Comparison of ENCODE assay signal across 16 mouse cellular contexts in the genomic region with DNA sequence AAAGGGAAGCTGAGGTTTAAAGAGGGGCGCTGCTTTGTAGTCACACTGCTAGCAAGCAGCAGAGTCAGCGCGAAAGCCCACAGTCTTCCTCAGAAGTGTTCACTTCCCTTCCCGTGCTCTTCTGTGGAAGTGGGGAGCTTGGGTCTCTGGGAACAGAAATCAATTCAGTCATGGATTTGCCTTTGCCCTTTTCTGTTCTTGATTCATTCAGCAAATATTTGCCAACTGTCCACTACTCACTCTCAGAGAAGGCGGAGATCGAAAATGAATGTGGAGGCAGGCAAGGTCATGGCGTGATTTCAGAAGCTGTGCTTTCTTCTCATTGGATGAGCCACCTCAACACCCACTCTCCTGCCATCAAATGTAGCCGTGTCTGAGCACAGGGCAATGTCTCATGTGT. TPM values are rescaled to one million over a fixed set of nuclear protein-coding genes. Genes with fewer than 3 reads are reported as not detected.
DNase-seq lines count a peak whose midpoint lies in the region; ATAC-seq and TF ChIP-seq lines count a peak whose summit lies in the region.
"Had no signal": no experiment of that assay in that cellular context is flagged by ENCODE, and none has a peak within 500 bp of the region (broad histone marks: within the 10 kb centered on the region; RNA-seq: fewer than 3 reads in every experiment).

No protein-coding gene starts in this region.

- TF ChIP-seq CTCF in kidney, postnatal 0 days (IDR thresholded peaks at IDR 0.05; ENCODE audit: low read depth), result no peak
- no peak for TF ChIP-seq CTCF in cerebellum, adult 2 months (IDR thresholded peaks at IDR 0.05; ENCODE audit: borderline replicate concordance, insufficient read depth, low read depth, low read length)

- no peak overlapping the region for H3K9ac ChIP-seq in kidney, postnatal 0 days (ENCODE audit: low read depth, low read length)
- H3K9ac ChIP-seq: embryonic facial prominence, embryonic 15.5 days; heart, embryonic 15.5 days had no signal

- WGBS in kidney, postnatal 0 days, result 86% methylated on average over 8 of the region's 8 CpGs
- 81% methylated on average over 8 of the region's 8 CpGs for WGBS in cerebellum, adult 2 months

- H3K4me3 ChIP-seq in kidney, postnatal 0 days (replicated peaks; ENCODE audit: low read depth, low read length), result no peak overlapping the region
- no peak overlapping the region for H3K4me3 ChIP-seq in cerebellum, adult 2 months (replicated peaks; ENCODE audit: insufficient read depth, low read depth, low read length)
- H3K4me3 ChIP-seq: embryonic facial prominence, embryonic 15.5 days; heart, embryonic 15.5 days had no signal

- TF ChIP-seq POLR2A in cerebellum, adult 2 months (IDR thresholded peaks at IDR 0.05; ENCODE audit: borderline replicate concordance, insufficient read depth, low read length), result no peak

- peak; percentile 85 to 92 for DNase-seq in adrenal gland, adult (ENCODE audit: inconsistent age in 2 of 2, low spot score in 1 of 2)
- DNase-seq in adrenal gland, adult 18-20 months (ENCODE audit: low spot score in 2 of 2), result no peak
- peak; percentile 70 for DNase-seq in adrenal gland, postnatal 14 days
- no peak for DNase-seq in kidney, postnatal 0 days (ENCODE audit: low spot score)
- peak; percentile 57 for DNase-seq in lung, postnatal 25 days (ENCODE audit: low spot score)
- no peak for DNase-seq in cerebellum, adult 2 months
- DNase-seq in frontal cortex, adult 2 months (ENCODE audit: extremely low spot score in 1 of 2, low spot score in 1 of 2), result no peak
- DNase-seq: cerebellum, postnatal 10 days had no signal

- peaks cover 16% of the 10 kb centered on the region for H3K4me1 ChIP-seq in kidney, postnatal 0 days (replicated peaks; ENCODE audit: insufficient read depth, low read length)
- peaks cover 5% of the 10 kb centered on the region; the same call in 1 of the 2 replicates for H3K4me1 ChIP-seq in cerebellum, adult 2 months (ENCODE audit: control insufficient read depth, insufficient read depth, low read length)

- H3K4me2 ChIP-seq in kidney, postnatal 0 days (ENCODE audit: low read length), result no peak overlapping the region
- H3K4me2 ChIP-seq: embryonic facial prominence, embryonic 15.5 days; heart, embryonic 15.5 days had no signal

- H3K9me3 ChIP-seq in kidney, postnatal 0 days (replicated peaks; ENCODE audit: low read length), result no peaks in the 10 kb centered on the region
- H3K9me3 ChIP-seq: embryonic facial prominence, embryonic 15.5 days; heart, embryonic 15.5 days had no signal

- H3K27ac ChIP-seq in kidney, postnatal 0 days, result peak overlapping the region; percentile 86
- no peak overlapping the region for H3K27ac ChIP-seq in cerebellum, adult 2 months (ENCODE audit: insufficient read depth, low read length)
- H3K27ac ChIP-seq: embryonic facial prominence, embryonic 15.5 days; heart, embryonic 15.5 days had no signal

- no peaks in the 10 kb centered on the region for H3K27me3 ChIP-seq in kidney, postnatal 0 days (ENCODE audit: insufficient read depth, low read length)
- no peaks in the 10 kb centered on the region for H3K27me3 ChIP-seq in cerebellum, adult 2 months (ENCODE audit: control insufficient read depth, insufficient read depth, low read length)
- H3K27me3 ChIP-seq: embryonic facial prominence, embryonic 15.5 days; heart, embryonic 15.5 days had no signal

- ATAC-seq in kidney, postnatal 0 days (replicated peaks; ENCODE audit: low FRiP score, low read depth), result no peak
- no peak for ATAC-seq in erythroblast, adult 5-6 weeks (replicated peaks; ENCODE audit: low FRiP score, poor library complexity, severe bottlenecking)
- ATAC-seq: inflammation-experienced regulatory T-cells, adult 6 months had no signal

- H3K36me3 ChIP-seq in kidney, postnatal 0 days (ENCODE audit: insufficient read depth, low read length), result 0 out of 2 replicates have a peak, but pooled peaks cover under 1% of the 10 kb centered on the region
- H3K36me3 ChIP-seq: heart, embryonic 15.5 days had no signal

RNA-seq across cellular contexts. Expression of gene Sys1, which starts 1.8 kb away (rescaled TPM):
- 10 to 100 TPM; 28.7 to 33.3 TPM for total RNA-seq in adrenal gland, adult 18-20 months (2021)
- total RNA-seq in adrenal gland, postnatal 14 days (2021), result 31.2 and 34.2 TPM in 2 replicates
- 83.0 and 83.1 TPM in 2 replicates for polyA plus RNA-seq in kidney, postnatal 0 days (2015; fragmentation: Nextera tagmentation; extraction: Ambion mirVana)
- 73.7 and 75.4 TPM in 2 replicates for polyA plus RNA-seq in cerebellum, adult 2 months (2012; rRNA removed)
- total RNA-seq in erythroblast, adult 5-6 weeks (2015; ENCODE audit: low replicate concordance), result 7.1 and 9.8 TPM in 2 replicates
- total RNA-seq in erythroblast, adult 5-6 weeks (2017; ENCODE audit: low replicate concordance), result 3.7 and 17.0 TPM in 2 replicates
- 58.1 and 59.1 TPM in 2 replicates for polyA plus RNA-seq in frontal cortex, adult 2 months (2012; rRNA removed)

RNA-seq across cellular contexts. Expression of gene Gm20458, which starts 2.2 kb away (rescaled TPM):
- 1 to 10 TPM in 1 of 2 experiments, not detected in 1; 5.7 TPM for total RNA-seq in adrenal gland, adult 18-20 months (2021)
- 0.82 and 5.9 TPM in 2 replicates for total RNA-seq in adrenal gland, postnatal 14 days (2021)
- 22.8 and 23.3 TPM in 2 replicates for polyA plus RNA-seq in kidney, postnatal 0 days (2015; fragmentation: Nextera tagmentation; extraction: Ambion mirVana)
- polyA plus RNA-seq in cerebellum, adult 2 months (2012; rRNA removed), result 16.7 and 21.0 TPM in 2 replicates
- total RNA-seq in erythroblast, adult 5-6 weeks (2015; ENCODE audit: low replicate concordance), result not detected in 2 replicates
- not detected in 2 replicates for total RNA-seq in erythroblast, adult 5-6 weeks (2017; ENCODE audit: low replicate concordance)
- 9.3 and 10.0 TPM in 2 replicates for polyA plus RNA-seq in frontal cortex, adult 2 months (2012; rRNA removed)

RNA-seq across cellular contexts. Expression of gene Sdc4, which starts 14.8 kb away (rescaled TPM):
- total RNA-seq in adrenal gland, adult 18-20 months (2021), result 100 to 1,000 TPM; 133 to 150 TPM
- 153 and 208 TPM in 2 replicates for total RNA-seq in adrenal gland, postnatal 14 days (2021)
- 183 and 227 TPM in 2 replicates for polyA plus RNA-seq in kidney, postnatal 0 days (2015; fragmentation: Nextera tagmentation; extraction: Ambion mirVana)
- 65.7 and 69.5 TPM in 2 replicates for polyA plus RNA-seq in cerebellum, adult 2 months (2012; rRNA removed)
- 0.38 and 0.42 TPM in 2 replicates for total RNA-seq in erythroblast, adult 5-6 weeks (2015; ENCODE audit: low replicate concordance)
- total RNA-seq in erythroblast, adult 5-6 weeks (2017; ENCODE audit: low replicate concordance), result 0.09 and 0.98 TPM in 2 replicates
- 45.0 and 46.5 TPM in 2 replicates for polyA plus RNA-seq in frontal cortex, adult 2 months (2012; rRNA removed)
- total RNA-seq: MEL had no signal

RNA-seq across cellular contexts. Expression of gene Trp53tg5, which starts 15.0 kb away (rescaled TPM):
- not detected for total RNA-seq in adrenal gland, adult 18-20 months (2021)
- total RNA-seq in adrenal gland, postnatal 14 days (2021), result not detected in 2 replicates
- not detected in 2 replicates for polyA plus RNA-seq in kidney, postnatal 0 days (2015; fragmentation: Nextera tagmentation; extraction: Ambion mirVana)
- not detected in 2 replicates for polyA plus RNA-seq in cerebellum, adult 2 months (2012; rRNA removed)
- total RNA-seq in erythroblast, adult 5-6 weeks (2015; ENCODE audit: low replicate concordance), result not detected in 2 replicates
- not detected in 2 replicates for total RNA-seq in erythroblast, adult 5-6 weeks (2017; ENCODE audit: low replicate concordance)
- polyA plus RNA-seq in frontal cortex, adult 2 months (2012; rRNA removed), result not detected in 2 replicates
- total RNA-seq: adrenal gland, postnatal 4 days; left cerebral cortex, postnatal 25 days; MEL had no signal
- polyA plus RNA-seq: embryonic facial prominence, embryonic 15.5 days; heart, embryonic 15.5 days; inflammation-experienced regulatory T-cells, adult 6 months; neural tube, embryonic 11.5 days had no signal

RNA-seq across cellular contexts. Expression of gene Dbndd2, which starts 27.4 kb away (rescaled TPM):
- total RNA-seq in adrenal gland, adult 18-20 months (2021), result 10 to 100 TPM in 1 of 2 experiments, 1 to 10 TPM in 1; 7.6 to 20.9 TPM
- total RNA-seq in adrenal gland, postnatal 14 days (2021), result 10.0 and 13.8 TPM in 2 replicates
- polyA plus RNA-seq in kidney, postnatal 0 days (2015; fragmentation: Nextera tagmentation; extraction: Ambion mirVana), result 22.5 and 23.3 TPM in 2 replicates
- 428 and 462 TPM in 2 replicates for polyA plus RNA-seq in cerebellum, adult 2 months (2012; rRNA removed)
- 2.1 TPM in 1 of 2 replicates, not detected in the other for total RNA-seq in erythroblast, adult 5-6 weeks (2015; ENCODE audit: low replicate concordance)
- total RNA-seq in erythroblast, adult 5-6 weeks (2017; ENCODE audit: low replicate concordance), result 0.84 and 3.9 TPM in 2 replicates
- polyA plus RNA-seq in frontal cortex, adult 2 months (2012; rRNA removed), result 182 and 219 TPM in 2 replicates

Comparison
In these comparisons a context has a peak if more than half of its experiments do, and no peak if none do; other contexts are left out.
1. DNase-seq: peak in adrenal gland, adult (2 of 2), adrenal gland, postnatal 14 days (single experiment) and lung, postnatal 25 days (single experiment); none in adrenal gland, adult 18-20 months (0 of 2), kidney, postnatal 0 days (single experiment), cerebellum, adult 2 months (0 of 2) and frontal cortex, adult 2 months (0 of 2).
2. RNA of gene Sdc4, which starts 14.8 kb away (total RNA-seq): 153 to 208 TPM in adrenal gland, postnatal 14 days and 133 to 150 TPM in adrenal gland, adult 18-20 months; 0.09 to 0.98 TPM in erythroblast, adult 5-6 weeks; every median in the first group is over 10 times any median in the second.